Mouse (Mus musculus) skeletal muscle tissue, adult 2 months (tissue): ENCODE results near the gene Crtc3.

Source experiments
- DNase-seq: peaks from one replicate; pipeline ENCODE4 v3.0.0-alpha.2; 2012; ENCODE audit warnings: low read depth, low spot score

The Crtc3 gene

DNA sequence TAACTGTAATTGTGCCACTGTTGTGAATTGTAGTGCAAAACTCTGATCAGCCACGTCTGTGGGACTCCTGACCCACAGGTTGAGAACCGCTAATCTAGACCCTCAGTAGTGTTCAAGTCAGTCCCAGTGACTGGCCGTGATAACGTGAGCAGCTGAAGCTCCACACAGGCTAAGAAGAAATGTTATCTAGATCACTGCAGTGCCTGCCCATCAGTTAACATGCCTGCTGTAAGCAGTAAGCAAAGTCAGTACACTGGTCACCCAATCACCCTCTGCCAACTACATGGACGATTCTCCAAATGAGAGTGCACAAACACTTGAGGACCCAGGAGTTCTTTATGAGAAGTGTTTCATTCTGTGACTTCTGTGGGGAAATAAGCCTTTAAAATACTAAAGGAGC, 3.0 kb downstream of the Crtc3 start:
- DNase-seq = no peak

DNA sequence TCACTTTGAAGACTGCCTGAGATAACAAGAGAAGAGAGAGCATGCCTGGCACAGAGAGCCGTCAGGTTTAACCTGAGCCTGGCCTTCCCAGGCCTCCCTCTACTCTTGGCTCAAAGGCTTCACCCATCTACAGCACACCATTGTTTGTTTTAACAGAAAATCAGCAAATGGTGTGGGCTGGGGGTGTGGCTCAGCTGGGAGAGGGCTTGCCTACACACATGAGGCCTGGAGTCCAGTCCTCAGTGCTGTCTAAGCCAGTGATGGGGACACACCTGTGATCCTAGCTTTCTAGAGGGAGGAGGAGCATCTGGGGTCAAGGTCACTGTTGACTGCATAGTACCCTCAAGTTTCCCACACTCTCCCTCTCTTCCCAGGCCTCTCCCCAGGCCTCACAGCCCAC, 6.0 kb downstream of the Crtc3 start:
- no peak for DNase-seq

- DNase-seq = no peak
Measured at GRCm38 (mm10) chr7:80680218-80680847, 8.3 kb downstream of the Crtc3 start.

DNA sequence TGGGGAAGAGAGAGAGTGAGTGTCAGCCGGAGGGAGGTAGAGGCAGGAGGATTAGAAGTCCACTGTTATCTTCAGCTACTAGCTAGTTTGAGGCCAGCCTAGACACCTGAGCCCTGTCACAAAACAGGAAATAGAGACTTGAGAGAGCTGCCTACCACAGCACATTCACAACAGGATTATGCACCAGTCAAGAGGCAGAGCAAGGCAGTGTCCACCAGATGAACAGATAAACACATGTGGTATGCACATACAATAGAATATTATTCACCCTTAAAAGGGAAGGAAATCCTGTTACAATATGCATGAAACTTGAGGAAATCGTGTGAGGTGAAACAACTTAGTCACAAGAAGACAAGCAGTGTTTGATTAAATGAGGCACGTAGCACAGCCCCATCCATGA, 16.4 kb downstream of the Crtc3 start:
- DNase-seq = no peak

- DNase-seq = no peak
Measured at GRCm38 (mm10) chr7:80670889-80671288, 17.8 kb downstream of the Crtc3 start.

- no peak for DNase-seq
Measured at GRCm38 (mm10) chr7:80667190-80667589, 21.5 kb downstream of the Crtc3 start.

- peak; percentile 76 for DNase-seq
Measured at GRCm38 (mm10) chr7:80666198-80666915, 22.3 kb downstream of the Crtc3 start.

DNA sequence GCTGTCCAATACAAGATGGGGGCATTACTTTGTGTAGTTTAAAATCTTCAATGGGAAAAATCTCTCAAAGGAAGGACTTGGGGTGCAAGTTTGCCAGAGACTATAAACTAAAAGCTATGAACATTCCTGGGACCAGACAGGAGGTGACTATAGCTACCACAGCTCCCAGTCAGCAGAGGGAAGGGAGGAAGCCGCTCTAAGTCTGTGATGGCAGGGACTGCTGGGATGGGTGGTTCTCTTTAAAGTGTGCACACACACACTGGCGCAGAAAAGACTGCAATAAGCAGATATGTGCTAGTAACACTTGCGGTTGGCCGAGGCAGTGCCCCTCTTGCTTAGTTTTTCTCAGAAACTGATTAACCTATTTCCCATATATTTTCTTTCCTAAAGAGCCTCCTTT, 27.6 kb downstream of the Crtc3 start:
- no peak for DNase-seq

DNA sequence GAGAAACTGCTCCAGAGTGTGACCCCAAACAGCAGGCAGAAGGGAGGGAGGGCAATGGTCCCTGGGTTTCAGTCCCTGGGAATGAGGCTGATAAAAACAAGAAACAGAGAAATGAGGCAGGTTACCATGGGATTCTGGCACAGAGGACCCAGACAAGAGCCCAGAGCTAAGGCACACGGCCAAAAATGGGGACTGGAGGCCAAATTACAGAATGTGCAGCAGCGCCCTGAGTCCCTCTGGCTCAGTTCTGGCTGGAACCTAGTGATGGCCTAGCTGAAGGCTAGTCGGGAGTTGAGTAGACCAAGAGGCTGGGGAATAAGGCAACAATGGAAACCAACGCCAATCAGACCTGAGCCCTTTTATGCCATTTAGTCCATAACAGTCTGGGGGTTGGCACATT, 28.1 kb downstream of the Crtc3 start:
- peak; percentile 88 for DNase-seq

- DNase-seq = peak; percentile 74
Measured at GRCm38 (mm10) chr7:80657896-80658295, 30.8 kb downstream of the Crtc3 start.

- DNase-seq = peak; percentile 92
Measured at GRCm38 (mm10) chr7:80655350-80656013, 33.2 kb downstream of the Crtc3 start.

GRCm38 (mm10) chr7:80654926-80655325, 33.8 kb downstream of the Crtc3 start:
- DNase-seq = peak; percentile 63

DNA sequence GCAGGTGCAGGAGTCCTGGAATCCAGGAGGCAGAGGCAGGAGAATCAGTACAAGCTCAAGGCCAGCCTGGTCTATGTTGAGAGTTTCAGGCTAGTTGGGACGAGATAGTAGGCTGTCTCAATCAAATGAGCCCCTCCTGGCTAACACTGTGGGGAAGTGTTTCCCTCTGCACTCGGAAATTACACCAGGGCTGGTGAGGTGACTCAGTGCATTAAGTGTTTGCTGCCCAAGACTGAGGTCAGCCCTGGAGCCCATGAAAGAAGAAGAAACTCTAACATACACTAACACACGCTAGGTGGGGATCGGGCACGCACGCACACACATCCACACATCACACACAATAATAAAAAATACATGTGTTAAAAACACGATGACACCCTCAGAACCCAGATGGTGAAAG, 34.3 kb downstream of the Crtc3 start:
- DNase-seq = no peak

DNA sequence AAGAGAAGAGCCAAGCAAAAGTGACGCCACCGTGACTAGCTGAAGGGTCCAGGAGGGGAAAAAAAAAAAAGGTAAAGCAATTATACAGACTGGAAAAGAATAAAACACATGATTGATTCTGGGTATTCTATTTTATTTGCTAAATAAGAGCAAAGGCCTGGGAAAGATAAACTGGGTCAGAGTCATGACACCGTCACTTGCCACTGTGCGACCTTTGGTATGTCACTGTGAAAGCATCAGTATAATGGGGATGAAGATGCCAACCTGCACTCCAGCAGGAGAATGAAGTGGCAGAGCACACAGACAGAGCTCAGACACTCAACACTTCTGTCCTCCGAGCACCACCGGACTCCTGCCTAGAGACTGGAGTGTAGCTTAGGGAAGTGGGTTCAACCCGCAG, 34.7 kb downstream of the Crtc3 start:
- DNase-seq = no peak

DNA sequence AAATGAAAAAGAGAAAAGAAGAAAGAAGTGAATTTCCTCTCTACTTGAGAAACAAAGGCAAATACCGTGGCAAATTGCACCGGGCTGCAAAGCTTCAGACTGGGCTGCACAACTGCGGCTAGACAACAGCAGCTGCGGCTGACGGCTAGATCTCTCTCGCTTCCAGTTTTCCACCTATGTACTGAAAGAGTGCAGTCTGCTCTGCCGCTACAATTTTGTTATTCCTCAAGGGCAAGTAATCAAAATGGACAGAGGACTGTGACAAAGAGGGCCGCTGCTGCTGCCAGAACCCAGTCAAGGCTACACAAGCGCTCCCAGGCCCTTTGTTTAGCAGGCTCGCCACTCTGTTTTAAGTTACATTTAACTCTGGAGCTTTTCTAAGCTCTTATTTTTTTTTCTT, 35.6 kb downstream of the Crtc3 start:
- DNase-seq = no peak

GRCm38 (mm10) chr7:80652289-80652688, 36.4 kb downstream of the Crtc3 start:
- DNase-seq = no peak

GRCm38 (mm10) chr7:80647437-80647871, 41.2 kb downstream of the Crtc3 start:
- peak; percentile 69 for DNase-seq

GRCm38 (mm10) chr7:80646093-80647025, 42.3 kb downstream of the Crtc3 start:
- no peak for DNase-seq

DNA sequence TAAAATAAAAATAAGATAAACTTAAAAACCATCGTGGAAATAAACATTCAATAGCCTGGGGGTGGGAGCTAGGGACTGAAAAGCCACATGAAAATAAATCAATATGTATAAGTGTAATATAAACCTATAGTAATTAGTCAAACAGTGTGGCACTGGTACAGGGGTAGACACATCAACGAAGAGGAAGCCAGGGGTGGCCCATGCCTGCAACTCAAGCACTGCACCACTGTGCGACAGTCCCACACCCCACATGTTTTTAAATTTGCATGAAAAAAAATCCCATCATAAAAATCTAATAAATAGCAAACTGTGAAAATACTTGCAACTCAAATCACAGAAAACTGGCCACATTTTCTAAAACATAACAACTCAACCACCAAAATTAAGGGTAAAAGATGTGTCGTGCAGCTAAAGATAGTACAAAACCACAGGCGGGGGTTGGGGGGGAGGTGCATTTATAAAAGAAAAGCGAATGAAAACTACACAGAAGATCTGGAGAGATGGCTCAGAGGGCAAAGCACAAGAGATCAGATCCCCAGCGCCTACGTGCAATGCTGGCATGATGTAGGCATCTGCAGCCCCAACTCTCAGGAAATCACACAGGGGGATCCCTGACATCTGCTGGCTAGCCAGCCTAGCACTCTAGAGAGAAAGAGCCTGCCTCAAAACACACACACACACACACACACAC, 45.6 kb downstream of the Crtc3 start:
- DNase-seq = no peak

- peak; percentile 67 for DNase-seq
Measured at GRCm38 (mm10) chr7:80642552-80642951, 46.1 kb downstream of the Crtc3 start.

DNA sequence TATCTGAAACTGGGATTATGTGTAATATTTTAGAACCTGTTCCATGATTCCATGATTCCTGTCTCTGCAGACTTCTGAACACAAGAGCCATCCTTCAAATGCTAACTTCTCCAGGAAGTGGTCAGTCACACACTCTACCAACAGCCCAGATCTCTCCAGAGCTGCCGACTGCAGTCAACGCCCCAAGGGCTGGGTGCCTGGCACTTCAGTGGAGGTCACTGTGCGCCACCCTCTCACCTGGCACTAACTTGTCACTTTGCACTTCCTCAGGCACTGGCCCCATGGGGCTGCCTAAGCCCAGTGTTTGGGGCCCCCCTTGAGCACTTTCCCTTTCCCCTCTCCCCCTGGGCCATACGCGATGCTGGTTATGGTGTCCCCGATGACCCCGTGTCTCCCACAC, 46.8 kb downstream of the Crtc3 start:
- no peak for DNase-seq
